Mouse (Mus musculus): ENCODE measurements around the gene Foxg1.

Foxg1 gene

DNA sequence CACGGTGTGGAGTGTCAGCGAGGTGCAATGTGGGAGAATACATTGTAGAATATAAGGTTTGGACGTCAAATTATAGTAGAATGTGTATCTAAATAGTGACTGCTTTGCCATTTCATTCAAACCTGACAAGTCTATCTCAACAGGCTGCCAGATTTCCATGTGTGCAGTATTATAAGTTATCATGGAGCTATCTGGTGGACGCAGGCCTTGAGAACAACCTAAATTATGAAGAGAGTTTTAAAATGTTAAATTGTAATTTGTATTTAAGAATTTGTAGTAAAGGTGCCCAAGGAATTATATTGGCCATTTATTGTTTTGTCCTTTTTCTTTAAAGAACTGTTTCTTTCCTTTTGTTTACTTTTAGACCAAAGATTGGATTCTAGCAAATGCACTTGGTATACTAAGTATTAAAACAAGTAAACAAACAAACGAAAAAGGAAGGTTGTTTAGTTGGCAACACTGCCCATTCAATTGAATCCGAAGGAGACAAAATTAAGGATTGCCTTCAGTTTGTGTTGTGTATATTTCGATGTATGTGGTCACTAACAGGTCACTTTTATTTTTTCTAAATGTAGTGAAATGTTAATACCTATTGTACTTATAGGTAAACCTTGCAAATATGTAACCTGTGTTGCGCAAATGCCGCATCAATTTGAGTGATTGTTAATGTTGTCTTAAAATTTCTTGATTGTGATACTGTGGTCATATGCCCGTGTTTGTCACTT, 3.8 kb downstream of the Foxg1 start:
- no peak for DNase-seq (ENCODE audit: low read depth)

DNA sequence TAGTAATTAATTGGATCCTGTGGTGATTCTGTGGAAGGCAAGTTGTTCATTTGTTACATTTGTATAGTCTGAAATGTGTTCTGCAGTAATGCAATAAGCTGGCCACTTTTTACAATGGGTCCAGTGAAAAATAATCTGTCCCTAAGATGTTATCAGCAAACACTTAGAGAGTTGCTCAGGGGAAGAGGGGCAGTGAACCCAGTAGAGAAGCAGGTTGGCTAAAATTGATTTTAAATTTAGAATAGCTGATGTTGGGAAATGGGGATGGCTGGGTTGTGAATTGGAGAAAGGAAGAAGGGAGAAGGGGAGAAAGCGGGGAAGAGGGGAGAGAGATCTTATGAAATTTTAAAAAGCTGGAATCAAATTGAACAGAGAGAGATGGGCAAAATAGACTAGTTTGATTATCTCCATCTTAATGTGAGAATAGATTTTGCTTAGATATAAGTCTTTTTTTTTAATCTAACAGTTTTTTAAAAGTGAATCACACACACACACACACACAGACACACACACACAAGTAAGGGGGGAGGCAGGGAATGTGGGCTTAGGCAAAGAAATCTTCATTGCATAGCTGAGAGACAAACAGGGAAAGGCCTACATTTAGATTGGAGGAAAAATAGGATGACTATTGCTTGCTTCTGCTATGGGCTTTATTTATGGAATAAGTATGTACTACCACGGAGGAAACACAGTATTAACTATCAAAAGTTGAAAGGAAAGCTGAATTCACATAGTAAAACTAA, 5.6 kb downstream of the Foxg1 start:
- DNase-seq (ENCODE audit: low read depth): no peak

DNA sequence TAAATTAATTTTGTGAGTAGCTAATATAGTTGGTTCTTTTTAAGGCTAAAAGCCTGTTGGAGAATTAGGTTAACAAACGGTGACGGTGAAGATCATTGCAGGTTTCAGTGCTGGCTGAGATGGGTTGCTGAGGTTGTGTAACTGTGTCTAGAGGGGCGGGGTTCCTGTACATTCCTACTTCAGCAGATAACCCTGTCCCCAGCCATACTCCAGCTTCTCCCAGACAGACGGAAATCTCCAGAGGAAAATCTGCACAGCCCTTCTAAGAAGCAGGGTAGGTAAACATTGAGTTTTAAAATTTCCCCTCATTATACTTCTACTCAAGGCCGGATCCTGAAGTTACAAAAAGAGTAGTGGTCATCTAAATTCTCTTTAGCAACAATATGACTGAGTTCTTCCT, 7.2 kb downstream of the Foxg1 start:
- no peak for DNase-seq (ENCODE audit: low read depth)

DNA sequence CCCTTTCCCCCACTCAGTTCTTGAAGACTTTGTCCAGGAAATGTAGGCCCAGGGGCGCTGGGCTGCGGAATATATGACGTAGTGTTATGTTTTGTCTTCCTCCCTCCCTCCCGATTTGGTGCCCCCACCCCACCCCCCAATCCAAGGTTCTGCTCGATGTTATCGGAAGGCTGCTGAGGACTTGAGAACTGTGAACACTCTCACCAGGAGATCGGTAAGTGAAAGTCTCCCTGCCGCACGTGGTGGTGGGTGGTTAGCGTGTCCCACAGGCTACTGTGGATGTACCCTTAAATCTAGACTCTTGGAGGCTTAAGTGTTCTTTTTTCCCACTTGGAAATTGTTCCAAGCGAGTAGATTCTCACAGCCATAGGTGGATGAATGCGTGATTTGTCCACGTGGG, 7.8 kb downstream of the Foxg1 start:
- no peak for DNase-seq (ENCODE audit: low read depth)

DNA sequence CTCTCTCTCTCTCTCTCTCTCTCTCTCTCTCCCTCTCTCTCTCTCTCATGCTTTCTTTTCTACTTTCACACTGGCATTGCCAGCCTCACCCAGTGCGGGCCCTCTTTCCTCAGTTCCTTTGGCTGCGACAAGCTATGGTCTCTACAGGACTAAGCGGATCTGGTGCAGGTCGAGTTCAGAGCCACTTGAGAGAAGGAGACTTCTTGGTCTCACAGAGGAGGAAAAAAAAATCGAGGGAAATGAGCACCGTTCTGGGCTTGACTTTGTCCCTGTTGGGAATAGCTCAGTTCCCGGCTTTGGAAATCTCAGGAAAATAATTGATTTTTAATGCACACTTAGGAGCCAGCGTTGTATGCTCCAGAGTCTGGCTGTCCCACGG, 8.5 kb downstream of the Foxg1 start:
- no peak for DNase-seq (ENCODE audit: low read depth)

DNA sequence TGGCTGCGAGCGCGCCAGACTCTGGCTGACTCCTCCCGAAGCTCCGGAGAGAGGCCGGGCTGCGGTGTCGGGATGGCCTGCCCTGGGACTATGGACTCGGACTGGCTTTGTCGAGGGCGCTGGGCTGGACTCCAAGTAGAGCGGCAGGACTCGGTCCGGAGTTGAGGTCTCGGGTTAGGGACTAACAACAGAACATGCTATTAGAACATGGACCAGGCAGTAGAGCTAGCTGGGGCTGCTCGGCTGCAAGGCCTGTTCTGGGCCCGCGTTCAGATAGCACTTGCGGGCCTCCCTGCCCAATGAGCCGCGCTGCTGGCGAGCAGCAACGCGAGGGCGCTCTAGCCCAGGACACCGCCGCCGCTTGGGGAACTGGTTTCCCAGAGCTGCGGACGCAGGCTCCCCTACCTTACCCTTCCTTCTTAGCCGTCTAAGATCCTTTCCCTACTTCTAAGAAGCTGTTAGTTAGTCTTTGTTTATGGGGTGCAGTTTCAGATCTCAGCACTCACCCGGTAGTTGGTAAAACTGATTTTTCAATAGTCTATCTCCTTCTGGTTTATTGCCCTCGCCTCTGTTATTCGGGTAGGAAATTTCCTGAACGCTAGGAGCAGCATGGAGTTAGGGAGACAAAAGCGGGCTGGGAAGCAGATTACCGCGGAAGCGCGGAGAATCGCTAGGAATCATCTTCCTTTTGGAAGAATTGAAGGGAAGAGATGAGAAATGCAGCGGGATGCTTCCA, 9.0 kb downstream of the Foxg1 start:
- no peak for DNase-seq (ENCODE audit: low read depth)

DNA sequence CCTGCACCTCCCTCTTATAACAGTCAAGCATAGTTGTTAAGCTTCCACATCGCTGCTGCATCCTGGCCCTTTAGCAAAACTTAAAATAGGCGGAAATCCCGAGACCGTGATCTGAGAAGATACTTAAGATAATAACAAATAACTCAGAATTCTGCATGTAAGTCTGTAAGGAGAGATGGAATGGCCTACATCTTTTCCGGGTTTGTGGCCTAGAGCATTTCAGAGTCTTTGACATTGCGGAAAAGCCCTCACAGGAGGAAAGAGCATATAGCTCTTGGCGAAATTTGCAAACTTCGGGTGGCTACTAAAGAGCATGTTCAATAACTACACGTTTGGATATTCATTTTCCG, 9.6 kb downstream of the Foxg1 start:
- no peak for DNase-seq (ENCODE audit: low read depth)

DNA sequence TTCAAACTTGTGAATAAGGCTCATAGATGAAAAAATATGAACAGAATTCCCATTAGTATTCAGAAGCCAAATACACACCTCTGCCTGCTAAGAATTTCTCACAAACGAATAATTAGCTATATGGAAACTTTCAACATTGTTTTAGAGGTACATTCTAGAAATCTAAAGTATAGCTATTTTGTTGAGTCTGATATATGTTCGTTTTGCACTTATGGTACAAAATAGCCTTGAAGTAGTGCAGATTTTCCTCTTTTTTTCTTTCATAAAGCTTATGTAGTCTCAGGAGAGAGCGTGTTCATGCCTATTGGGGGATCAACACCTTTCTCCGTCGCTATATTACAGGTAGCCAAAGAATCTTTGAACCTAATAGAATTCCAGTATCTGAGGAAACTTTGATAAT, 10.4 kb downstream of the Foxg1 start:
- DNase-seq (ENCODE audit: low read depth): no peak

DNA sequence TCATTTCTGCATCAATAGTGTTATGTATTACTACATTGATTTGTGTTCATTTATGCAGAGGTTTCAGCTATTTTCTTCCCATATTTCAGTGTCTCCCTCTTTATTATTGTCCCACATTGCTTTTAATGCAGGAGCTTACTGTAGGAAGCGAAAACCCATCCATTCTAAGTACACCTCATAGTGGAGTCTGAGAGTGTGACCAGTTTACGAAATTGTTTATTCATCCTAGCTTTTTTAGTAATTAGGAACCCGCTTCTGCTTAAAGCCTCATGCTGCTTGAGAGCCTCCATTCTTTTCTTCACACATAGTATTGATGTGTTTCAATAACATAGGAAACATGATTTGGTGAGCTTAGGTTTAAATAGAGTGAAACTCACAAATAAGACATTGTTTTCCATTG, 11.2 kb downstream of the Foxg1 start:
- DNase-seq (ENCODE audit: low read depth): no peak

DNA sequence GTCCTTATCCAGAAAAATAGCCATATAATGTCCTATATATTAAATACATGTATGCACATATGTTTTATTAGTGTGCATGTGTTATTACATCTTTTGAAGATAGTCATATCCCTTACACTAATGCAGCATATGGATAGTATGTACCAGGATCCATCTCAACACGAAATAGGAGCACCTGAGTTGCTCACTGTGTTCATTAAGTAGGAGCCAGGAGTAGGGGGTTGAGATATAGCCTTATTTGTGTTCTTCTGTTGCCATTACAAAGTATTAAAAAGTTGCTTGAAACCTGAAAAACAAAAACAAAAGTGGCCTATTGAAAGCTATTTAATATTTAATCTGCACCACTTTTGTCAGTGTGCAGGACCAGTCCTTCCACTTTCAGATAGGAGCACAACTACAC, 11.7 kb downstream of the Foxg1 start:
- DNase-seq (ENCODE audit: low read depth): no peak

DNA sequence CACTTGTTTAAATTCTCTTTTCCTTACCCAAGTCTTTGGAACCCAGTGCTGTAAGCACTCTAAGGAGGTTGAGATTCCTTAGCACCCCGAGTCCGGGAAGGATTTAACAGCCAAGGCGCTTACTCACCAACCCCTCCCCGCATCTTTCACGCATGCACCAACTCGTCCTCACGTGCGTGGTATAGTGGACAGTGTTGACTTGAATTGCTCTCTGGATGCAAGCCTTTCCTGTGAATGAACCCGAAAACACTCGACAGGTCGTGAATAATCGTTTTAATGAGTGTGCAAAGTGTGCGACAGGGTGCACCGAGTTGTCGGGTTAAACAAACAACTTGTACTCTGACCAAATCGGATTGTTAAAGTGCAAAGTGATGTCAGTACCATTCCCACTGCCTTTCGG, 12.4 kb downstream of the Foxg1 start:
- DNase-seq (ENCODE audit: low read depth): no peak

DNA sequence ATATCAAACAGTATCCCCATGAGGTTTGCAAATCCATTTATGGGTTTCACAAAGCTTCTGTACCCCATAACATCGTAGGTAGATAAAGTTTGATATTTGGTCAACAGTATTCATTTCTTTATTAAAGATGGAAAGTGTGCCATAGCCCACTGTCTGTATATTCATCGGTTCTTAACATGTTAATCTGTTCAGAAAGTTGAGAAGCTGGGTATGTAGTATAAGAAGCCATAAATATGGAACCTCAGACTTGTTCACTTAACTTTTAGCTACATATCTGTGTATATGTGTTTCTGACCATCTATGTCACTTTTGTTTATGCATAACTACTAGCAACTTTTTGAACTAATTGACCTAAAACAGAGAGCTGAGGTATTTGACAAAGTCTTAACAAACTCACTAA, 13.5 kb downstream of the Foxg1 start:
- no peak for DNase-seq (ENCODE audit: low read depth)

DNA sequence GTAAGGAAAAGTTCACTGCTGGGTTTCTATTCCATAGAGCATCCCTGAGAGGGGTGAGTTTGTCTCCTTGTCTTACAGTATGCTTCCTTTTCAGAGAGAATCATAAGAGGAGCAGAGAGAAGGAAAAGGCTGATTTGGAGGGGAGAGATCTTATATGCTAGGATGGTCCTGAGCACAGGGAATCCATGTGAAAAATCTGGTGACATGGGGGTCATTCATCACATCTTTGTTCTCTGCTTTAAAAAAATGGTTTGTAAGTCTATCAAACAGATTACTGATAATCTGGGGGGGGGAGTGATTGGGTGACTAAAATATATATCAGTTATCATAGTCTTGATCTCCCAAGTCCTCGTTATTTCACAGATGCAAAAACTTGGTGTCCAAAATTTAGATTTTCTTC, 14.3 kb downstream of the Foxg1 start:
- DNase-seq (ENCODE audit: low read depth): no peak

DNA sequence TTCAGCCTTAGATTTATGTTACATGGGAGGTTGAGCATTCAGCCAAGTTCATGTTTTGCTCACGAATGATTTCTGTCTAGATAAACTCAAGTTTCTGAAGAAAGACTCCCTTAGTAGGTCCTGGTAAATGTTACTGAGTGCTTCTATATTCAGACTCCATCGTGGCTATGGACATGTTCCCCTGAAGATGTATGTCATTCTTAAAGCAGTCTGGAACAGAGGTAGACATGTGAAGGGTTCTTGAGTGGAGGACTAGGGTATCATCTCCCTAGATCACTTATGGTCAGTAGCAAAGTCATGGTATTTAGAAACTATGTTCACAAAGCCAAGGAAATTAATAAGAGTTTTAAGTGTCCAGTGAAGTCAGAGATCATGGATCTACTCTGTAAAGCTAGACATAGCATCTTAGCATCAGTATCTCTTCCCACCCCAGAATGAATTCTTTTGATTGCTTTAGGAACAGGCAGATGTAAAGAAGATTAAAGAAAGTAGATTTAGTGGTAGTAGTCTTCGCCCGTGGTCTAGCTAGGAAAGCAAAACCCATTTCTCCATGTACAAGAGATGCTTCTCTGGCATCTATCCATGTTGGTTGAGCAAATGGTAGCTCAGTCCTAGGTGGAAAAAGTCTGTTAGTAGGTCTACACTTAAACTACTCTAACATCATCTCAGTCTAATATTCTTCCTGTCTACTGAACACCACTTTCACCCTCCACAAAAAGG, 15.1 kb downstream of the Foxg1 start:
- no peak for DNase-seq (ENCODE audit: low read depth)

DNA sequence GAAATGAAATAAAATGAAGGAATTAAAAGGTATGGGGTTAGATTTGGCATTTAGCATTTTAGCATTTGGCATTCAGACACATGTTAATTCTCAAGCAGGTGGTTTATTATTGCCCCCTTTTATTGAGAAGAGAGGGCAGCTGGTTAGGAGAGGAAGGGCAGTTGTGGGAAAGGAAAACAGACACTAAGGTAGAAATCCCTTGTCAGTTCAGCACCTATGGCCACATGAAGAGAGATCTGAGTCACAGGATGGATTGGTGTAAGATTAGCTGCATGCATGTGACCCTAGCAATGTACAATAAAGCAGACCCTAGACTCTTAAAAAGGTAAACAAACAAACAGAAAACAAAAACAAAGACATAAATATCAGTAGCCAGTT, 15.7 kb downstream of the Foxg1 start:
- DNase-seq (ENCODE audit: low read depth): no peak

DNA sequence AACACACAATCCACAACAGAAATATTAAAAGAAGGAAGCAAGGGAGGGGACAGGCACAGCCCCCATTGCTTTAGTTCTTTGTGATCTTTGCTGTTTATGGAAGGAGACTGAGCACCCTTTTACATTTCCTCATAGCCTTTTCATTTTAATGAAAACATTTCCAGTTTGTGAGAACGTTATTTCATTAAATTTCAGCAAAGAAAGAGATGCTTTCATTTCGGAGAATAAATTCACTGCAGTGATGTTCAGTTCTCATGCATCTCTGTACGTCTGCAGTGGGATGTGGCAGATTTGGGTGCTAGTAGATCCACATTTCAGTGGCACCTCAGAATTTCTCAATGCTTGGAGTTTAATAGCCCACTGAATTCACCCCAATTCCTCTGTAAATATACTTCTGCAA, 16.2 kb downstream of the Foxg1 start:
- DNase-seq (ENCODE audit: low read depth): no peak

DNA sequence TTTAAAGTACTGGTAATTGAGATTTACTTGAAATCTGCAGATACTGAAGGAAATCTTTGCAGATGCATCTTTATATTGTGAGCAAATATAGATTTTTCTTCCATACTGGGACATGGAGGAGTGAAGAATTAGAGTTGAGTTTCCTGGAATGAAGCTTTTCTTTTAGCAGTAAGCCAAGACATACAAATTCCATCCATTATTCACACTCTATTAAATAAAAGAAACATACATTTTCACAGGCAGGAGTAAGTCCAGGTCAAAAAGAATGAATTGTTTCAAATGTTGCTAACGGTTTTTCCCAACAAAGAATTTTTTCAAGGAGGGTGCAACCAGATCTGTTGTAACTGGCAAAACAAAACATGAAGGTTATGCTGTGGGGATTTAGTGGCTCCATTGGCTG, 17.2 kb downstream of the Foxg1 start:
- DNase-seq (ENCODE audit: low read depth): no peak

DNA sequence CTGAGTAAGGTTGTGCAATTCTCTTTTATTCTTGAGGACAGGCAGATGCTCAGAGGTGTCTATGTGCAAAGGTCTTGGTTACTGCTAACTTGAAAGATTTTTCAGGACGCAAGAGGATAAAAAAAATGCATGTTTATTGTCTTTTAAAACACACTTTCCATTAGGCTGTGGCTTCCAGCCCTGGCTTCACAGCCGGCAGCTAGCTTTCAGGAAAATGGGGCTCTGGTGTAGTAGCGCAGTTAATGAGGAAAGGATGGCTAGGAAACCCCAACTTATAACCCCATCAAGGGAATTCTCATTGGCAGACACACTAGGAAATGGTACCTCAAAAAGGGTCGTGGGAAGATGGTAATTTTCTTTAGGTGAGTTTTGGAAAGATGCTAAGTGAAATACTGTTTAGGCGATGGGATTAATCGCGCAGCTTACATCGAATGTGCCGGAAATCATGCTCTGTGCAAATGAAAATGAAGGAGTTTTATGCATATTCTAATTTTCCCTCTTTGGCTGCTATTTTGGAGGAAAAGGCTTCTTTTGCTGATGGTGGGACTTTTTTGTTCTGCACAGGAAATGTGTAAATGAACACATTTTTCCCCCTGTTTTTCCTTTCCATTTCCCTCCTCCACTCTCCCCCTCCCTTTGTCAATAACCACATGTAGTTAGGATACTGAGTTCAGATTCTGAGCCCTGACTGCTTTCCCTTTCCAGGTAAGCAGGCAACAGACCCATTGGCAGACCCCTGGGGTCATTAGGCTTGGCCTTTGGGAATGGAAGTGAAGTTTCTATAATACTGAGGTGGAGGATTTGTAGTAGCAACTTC, 17.8 kb downstream of the Foxg1 start:
- no peak for DNase-seq (ENCODE audit: low read depth)

DNA sequence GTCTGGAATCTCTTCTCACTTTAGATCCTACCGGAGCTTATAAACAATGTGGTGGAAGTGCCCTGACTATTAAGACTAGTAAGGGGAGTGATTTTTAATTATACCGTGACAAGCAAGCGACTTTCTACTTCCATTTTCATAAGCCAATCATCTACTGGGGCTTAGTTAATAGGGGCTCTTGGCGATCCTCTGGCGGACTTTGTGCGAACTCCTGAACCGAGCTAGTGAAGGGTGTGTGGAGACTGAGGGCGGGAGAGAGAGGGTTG, 18.3 kb downstream of the Foxg1 start:
- DNase-seq (ENCODE audit: low read depth): no peak

DNA sequence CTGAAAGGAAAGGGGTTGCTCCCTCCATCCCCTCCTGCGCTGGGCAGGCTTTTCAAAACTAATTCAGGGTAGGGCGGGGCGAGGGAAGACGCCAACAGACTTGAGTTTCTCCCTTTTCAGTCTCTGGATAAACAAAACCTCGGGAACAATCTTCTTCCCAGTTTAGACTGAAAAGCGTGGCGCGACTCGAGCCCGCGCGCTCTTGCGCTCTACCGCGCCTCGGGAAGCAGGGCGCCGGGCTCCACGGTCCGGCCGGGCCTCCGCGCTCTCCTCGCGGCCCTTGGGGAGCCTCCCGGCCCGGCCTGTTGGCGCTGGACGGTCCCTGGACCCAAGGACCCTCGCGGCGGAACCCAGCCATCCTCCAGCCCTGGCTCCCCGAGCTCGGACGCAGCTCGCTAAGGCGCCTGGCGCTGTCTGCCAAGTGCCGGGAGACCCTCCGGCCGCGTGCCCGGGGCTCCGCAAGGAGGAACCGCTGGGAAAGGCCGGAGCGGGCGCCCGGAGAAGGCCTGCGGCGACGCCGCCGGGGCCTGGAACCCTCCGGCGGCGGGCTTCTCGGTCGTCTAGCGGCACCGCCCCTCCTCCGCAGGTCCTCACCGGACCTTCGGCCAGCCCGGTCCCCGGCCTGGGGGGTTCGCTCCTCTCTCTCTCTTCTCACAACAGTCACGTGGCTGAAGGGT, 18.8 kb downstream of the Foxg1 start:
- no peak for DNase-seq (ENCODE audit: low read depth)

DNA sequence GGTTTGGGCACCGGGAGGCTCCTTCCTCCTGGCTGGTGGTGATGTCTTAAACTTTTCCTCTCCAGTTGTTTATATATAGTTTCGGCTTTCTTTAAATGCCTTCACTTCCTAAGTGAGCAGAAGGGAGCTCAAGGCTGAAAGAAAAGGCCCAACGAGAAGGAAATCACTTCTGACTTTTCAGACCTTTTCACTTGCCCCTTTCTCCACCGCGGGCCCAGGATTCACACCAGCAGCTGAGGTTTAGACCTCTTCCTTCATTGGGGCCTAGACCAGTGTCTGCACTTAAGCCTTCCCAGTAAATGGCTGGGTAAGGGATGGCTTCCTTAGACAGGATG, 19.3 kb downstream of the Foxg1 start:
- DNase-seq (ENCODE audit: low read depth): no peak

DNA sequence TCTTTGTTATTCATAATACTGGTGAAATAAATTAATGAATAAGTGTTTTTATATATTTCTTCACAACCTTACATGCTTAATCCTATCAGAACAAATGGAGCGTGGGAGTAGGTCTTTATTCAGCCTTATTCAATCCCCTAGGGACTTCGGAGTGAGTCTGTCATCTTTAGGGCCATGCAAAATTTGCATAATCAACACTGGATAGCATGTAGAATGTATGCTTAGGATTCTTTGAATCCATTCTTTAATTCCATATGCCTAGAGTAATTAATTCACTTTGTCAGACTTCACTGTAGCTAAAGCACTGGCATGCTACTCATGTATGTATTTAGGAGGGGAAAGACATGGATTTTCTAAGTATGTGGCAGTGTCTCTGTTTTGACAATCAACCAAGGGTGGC, 27.4 kb downstream of the Foxg1 start:
- no peak for DNase-seq (ENCODE audit: low read depth)
